Mouse (Mus musculus) cerebellum, adult 9-11 months (tissue): ENCODE results near the gene Snrpg.
"Not testable (repeated sequence)": the region's sequence is repeated elsewhere in the genome, so short reads cannot be mapped to it uniquely, and the experiment has no call there.

Source experiments
- DNase-seq: peaks from one replicate; pipeline ENCODE4 v3.0.0; 2022

Snrpg gene

GRCm38 (mm10) chr6:86370093-86370713 lies 901 bp upstream of the Snrpg start:
- DNase-seq: no peak

GRCm38 (mm10) chr6:86371340-86371911 lies 322 bp downstream of the Snrpg start:
- DNase-seq: peak; percentile 97

GRCm38 (mm10) chr6:86371950-86372516 lies 929 bp downstream of the Snrpg start:
- peak; percentile 28 for DNase-seq

GRCm38 (mm10) chr6:86373556-86373955 lies 2.5 kb downstream of the Snrpg start:
- no peak for DNase-seq

- DNase-seq: no peak
These were observed 7.2 kb downstream of the Snrpg start for GRCm38 (mm10) chr6:86378341-86378740.

- not testable (repeated sequence) for DNase-seq
These were observed 9.0 kb downstream of the Snrpg start for GRCm38 (mm10) chr6:86380112-86380511.

- no peak for DNase-seq
These were observed 11.4 kb downstream of the Snrpg start for GRCm38 (mm10) chr6:86382551-86382950.

GRCm38 (mm10) chr6:86383370-86383769 lies 12.3 kb downstream of the Snrpg start:
- no peak for DNase-seq

- DNase-seq: no peak
These were observed 13.6 kb downstream of the Snrpg start for GRCm38 (mm10) chr6:86384692-86385091.

- no peak for DNase-seq
These were observed 14.4 kb downstream of the Snrpg start for GRCm38 (mm10) chr6:86385362-86386104.

- no peak for DNase-seq
These were observed 16.2 kb downstream of the Snrpg start for GRCm38 (mm10) chr6:86387313-86387712.

- DNase-seq: no peak
These were observed 17.4 kb downstream of the Snrpg start for GRCm38 (mm10) chr6:86388461-86388860.

- DNase-seq: no peak
These were observed 20.2 kb downstream of the Snrpg start for GRCm38 (mm10) chr6:86391326-86391725.

GRCm38 (mm10) chr6:86393187-86393586 lies 22.1 kb downstream of the Snrpg start:
- no peak for DNase-seq

- DNase-seq: peak; percentile 49
These were observed 23.1 kb downstream of the Snrpg start for GRCm38 (mm10) chr6:86394078-86394720.

- DNase-seq: peak; percentile 29
These were observed 23.9 kb downstream of the Snrpg start for GRCm38 (mm10) chr6:86395021-86395420.

GRCm38 (mm10) chr6:86395969-86396368 lies 24.9 kb downstream of the Snrpg start:
- peak; percentile 23 for DNase-seq

GRCm38 (mm10) chr6:86396581-86397256 lies 25.6 kb downstream of the Snrpg start, which contains the start of gene Pcyox1:
Gene Pcyox1 (minus strand): TSS chr6:86397154.
- DNase-seq: peak; percentile 90

GRCm38 (mm10) chr6:86397257-86397980 lies 26.3 kb downstream of the Snrpg start:
- peak; percentile 22 for DNase-seq

GRCm38 (mm10) chr6:86398986-86399385 lies 27.9 kb downstream of the Snrpg start:
- no peak for DNase-seq

GRCm38 (mm10) chr6:86399995-86400394 lies 28.9 kb downstream of the Snrpg start:
- DNase-seq: no peak

GRCm38 (mm10) chr6:86400972-86401371 lies 29.9 kb downstream of the Snrpg start:
- peak; percentile 57 for DNase-seq
